Mouse (Mus musculus) urinary bladder, postnatal 25 days (tissue): ENCODE measurements around the gene Psors1c2.
"Not testable (repeated sequence)": the region's sequence is repeated elsewhere in the genome, so short reads cannot be mapped to it uniquely, and the experiment has no call there.

ENCODE experiments used
- DNase-seq: peaks from one replicate; pipeline ENCODE4 v3.0.0; 2022; ENCODE audit warnings: low spot score

Gene Psors1c2

DNA sequence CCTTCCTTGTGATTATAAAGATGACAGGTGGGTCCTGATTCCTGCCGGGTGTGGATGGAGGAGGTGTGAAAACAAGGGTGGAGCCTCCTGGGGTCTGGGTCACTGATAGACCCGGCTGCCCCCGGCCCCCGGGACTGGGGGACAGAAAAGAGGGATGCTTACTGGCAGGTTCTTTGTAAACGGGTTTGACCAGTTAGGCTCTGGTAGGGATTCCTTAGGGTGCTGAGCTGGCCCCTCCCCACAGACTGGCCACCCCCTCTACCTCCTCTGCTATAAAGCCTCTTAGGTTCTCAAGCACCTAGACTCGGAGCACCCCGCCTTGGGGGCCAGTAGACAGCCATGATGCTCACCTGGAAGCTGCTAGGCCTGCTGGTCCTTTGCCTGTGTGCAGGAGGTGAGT, at the start of gene Psors1c2:
Psors1c2 (plus strand) TSS at position 301 of the 400 bp plus-strand sequence.
- DNase-seq, result no peak

DNA sequence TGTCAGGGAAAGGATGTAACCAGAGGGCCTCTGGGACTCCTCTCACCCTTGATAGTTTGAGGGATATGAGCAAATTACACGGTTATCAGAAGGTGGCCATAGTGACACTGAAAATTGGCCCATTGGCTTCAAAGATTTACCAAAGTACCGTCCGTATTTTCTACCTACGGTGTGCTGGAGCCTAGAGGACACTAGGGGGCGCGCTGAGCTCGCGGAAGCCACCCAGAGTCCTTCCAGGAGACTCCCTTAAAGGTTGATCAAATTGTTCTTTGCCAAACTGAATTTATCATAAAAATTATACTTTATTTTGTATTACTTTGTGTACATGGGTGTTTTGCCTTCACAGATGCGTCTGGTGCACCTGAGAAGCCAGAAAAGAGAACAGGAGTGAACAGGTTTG, 48.9 kb upstream of the Psors1c2 start:
- peak; percentile 62 for DNase-seq

DNA sequence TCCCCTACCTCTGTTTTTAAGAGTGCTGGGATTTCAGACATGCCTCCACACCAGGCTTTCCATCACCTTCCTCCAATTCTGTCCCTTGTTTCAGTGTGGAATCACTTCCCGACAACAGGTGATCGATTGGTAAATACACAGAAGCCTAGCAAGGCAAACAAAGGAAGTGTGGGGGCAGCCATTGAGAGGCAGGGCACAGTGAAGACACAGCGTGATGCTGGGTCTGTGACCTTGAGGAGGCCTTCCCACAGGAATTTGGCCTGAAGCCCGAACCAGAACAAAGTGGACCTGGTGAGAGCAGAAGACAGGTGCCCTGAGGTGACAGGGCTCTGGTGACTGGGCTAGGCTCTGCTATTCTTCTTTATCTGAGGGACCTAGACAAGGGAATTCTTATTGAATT, 47.3 kb upstream of the Psors1c2 start:
- DNase-seq, result no peak

DNA sequence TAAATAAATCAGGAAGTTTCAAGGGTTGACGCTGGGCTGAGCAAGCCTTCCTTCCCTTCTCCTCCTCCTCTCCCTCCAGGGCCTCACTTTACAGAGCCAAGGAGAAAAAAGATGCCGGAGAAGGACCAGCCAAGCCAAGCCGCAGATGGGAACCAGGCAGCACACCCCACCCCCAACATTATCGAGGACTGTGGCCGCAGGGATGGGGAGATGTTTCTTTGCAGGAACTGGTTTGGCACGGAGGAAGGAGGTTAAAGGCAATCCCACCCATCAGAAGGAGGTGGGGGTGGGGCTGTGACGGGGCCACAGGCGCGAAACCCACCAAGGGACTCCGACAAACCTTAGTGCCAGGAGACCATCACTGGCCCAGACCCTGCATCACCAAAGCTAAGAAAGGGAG, 46.3 kb upstream of the Psors1c2 start:
- DNase-seq, result no peak

DNA sequence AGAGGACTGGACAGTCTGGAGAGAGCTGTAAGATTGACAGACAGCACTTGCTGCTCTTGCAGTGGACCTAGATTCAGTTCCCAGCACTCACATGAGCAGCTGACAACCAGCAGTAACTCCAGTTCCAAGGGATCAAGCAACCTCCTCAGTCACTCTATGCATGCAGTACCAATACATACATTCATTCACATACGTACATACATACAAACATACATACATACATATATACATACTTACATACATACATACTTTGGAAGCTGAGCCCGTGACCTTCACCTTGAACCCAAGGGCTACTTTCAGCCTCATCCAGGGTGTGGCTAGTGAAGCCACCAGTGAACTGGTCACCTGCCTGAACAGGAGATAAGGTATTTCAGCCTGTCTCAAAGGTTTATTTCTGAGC, 45.0 kb upstream of the Psors1c2 start:
- no peak for DNase-seq

DNA sequence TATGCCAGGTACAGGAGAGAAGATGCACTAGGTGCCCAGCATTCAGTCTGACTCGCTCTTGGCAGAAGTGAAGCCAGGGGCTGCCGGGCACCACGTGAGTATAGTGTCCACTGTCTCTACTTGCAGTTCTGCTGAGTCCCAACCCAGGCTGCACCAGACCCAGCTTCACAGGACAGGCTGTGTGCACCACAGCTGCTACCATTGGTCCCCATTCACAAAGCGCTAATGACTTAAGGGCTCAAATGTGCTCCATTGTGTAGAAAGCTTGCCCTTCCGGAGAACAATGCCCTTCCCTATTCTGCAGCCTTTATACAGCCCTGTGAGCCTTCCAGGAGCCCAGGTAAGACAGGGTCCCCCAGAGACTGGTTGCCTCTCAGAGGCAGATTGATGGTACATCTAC, 42.7 kb upstream of the Psors1c2 start:
- DNase-seq, result no peak

DNA sequence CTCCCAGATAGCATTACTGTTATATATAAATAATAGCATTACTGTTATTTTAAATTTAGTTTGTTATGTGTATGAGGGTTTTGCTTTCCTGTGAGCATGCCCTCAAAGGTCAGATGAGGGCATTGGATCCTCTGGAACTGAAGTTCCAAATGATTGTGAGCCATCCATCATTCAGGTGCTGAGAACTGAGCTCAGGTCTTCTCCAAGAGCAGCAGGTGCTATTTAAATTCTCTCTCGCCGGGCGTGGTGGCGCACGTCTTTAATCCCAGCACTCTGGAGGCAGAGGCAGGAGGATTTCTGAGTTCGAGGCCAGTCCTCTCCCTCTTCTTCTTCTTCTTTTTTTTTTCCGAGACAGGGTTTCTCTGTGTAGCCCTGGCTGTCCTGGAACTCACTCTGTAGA, 35.9 kb upstream of the Psors1c2 start:
- no peak for DNase-seq

DNA sequence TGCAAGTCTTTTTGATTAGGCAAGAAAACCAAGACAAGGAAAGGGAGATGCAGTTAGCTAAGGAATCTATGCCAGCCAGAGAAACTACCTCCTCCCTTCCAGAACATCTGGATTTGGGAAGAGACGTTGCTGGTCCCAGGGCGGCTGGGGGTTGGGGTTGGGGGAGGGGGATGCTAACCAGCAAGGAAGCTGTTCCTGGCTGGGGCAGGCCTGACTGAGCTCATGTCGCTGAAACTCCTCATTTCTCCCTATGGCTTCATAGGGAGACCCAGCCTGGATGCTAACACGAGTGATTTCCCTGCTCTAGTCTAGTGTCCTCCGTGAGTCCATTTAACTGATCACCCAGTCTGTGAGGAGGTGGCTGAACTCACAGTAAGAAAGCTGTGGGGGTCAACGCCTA, 30.8 kb upstream of the Psors1c2 start:
- DNase-seq, result no peak

DNA sequence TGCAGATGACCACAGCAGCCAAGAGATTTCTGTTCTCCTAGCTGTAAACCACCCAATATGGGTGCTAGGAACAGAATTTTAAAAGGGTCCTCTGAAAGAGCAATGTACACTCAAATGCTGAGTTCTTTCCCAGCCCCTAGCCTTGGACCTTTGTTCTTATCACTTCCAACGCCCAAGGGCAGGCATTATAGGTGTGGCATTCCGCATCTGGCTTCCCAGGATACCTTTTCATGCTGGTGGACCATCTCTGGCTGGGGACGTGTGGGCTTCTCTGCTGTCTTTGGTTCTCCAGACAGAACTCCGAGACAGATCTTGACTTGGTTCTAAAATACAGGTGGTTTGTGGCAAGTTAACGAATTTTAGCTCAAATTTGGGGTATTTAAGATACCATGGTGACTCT, 30.2 kb upstream of the Psors1c2 start:
- DNase-seq, result no peak

DNA sequence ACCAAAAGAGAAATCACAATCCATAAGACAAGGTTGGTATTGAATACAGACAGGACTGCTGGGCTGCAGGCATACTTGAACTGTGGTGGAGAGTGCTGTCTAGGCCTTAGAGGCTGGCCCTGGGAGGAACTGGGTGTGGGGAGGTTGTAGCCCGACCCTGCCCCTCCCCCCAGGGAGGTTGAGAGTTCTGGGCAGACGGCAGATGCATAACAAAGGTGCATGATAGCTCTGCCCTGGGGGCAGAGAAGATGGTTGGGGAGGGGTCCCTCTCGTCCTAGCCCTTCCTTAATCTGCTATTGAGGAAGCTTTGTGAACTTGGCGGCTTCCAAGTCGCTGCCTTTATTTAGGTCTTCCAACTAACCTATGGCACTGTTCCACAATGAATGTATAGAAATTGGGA, 29.2 kb upstream of the Psors1c2 start:
- no peak for DNase-seq

DNA sequence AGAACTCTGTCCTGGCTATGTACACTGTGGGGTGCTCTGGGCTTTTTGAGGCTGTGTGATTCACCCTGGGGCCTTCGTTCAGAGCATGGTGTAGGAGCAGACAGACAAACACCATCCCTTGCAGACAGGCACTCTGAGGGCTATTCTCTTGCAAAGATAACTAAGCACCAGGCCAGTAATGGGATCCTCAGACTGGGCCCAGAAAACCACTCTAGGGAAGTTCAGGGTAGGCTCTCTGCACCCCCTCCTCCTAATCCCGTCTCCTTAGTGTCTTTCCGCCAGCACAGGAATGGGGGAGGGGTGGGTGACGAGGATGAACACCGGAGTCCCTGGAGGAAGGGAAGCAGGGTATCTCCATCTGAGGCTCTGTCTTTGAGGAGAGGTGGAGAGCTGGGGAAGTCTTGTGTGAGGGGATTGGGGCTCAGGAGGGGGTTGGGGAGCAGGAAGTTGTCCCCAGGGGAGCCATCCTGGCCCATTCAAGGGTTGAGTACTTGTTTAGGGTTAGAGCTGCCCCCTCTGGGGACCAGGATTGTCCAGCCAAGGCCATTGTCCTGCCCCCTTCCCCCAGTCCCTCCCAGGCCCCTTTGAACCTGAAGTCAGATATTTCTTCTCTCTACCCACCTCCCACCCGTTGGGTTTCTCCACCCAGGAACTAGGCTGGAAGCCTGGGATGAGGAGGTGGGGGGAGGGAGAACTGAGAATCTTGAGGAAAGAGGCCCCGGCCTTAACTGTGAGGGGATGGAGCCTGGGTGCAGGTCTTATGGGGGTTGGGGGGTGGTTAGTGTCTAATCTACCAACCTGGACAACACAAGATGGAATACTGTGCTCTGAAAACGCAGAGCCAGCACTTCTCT, 28.1 kb upstream of the Psors1c2 start:
- no peak for DNase-seq

DNA sequence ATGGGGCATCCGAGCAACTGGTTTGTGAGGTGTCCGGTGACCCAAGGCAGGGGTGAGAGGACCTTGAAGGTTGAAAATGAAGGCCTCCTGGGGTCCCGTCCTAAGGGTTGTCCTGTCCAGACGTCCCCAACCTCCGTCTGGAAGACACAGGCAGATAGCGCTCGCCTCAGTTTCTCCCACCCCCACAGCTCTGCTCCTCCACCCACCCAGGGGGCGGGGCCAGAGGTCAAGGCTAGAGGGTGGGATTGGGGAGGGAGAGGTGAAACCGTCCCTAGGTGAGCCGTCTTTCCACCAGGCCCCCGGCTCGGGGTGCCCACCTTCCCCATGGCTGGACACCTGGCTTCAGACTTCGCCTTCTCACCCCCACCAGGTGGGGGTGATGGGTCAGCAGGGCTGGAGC, 27.2 kb upstream of the Psors1c2 start, which contains the start of gene Pou5f1:
Pou5f1 (plus strand) TSS at position 243 of the 400 bp plus-strand sequence.
- no peak for DNase-seq

DNA sequence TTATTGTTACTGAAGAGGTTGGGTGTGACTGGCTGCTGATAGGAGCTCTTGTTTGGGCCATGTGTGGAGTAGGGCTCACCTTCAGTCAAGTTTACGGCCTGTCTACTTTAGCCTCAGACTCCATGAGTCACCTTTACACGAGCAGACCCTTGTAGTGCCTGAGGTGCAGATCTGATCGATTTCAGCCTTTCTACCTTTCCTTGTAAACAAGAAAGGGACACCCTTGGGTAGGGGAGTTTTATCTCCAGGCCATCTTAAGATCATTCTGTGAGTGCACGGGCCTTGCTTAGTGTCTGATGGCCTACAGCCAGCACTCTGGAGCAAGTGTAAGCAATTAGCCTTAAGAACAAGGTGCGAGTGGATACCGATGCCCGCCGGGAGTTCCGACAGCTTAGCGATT, 26.1 kb upstream of the Psors1c2 start:
- DNase-seq, result no peak

DNA sequence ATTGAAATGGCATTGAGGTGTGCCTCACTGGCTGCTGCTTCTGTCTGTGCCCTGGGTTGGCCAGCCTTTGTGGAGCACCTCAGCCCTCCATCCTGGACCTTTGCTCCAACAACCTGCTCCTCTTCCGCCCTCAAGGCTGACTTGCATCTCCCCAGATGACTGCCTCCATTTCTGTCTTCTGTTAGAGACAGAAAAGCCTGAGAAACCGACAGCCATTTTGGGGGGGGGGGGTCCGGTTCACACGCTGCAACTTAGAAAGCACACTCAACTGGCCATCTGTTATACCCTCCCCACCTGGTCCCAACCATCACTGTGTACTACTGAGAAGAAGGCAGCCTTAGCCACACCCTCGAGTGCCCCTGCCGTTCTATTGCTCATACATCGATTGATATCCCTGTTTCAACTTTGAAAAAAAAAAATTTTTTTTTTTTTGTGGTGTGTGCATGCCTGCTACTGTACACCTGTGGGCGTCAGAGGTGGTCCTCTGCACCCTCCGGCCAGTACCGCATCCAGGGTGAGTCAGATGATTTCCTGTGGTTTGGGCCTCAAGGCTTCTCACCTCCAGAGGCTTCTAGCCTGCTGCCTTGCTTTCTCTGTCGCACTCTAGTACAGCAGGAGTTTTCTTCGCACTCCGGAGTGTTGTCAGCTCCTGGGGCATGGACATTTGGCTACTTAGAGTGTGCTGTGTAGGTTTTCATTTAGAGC, 25.3 kb upstream of the Psors1c2 start:
- DNase-seq, result no peak

DNA sequence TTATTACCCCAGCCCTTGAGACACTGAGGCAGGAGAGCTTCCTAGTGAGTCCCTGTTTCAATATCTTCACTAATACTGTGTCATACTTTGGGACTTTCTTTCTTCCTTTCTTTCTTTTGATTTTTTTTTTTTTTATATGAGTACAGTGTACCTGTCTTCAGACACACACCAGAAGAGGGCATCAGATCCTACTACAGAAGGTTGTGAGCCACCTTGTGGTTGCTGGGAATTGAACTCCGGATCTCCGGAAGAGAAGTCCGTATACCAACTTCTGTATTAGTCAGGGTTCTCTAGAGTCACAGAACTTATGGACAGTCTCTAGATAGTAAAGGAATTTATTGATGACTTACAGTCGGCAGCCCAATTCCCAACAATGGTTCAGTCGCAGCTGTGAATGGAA, 24.7 kb upstream of the Psors1c2 start:
- not testable (repeated sequence) for DNase-seq

DNA sequence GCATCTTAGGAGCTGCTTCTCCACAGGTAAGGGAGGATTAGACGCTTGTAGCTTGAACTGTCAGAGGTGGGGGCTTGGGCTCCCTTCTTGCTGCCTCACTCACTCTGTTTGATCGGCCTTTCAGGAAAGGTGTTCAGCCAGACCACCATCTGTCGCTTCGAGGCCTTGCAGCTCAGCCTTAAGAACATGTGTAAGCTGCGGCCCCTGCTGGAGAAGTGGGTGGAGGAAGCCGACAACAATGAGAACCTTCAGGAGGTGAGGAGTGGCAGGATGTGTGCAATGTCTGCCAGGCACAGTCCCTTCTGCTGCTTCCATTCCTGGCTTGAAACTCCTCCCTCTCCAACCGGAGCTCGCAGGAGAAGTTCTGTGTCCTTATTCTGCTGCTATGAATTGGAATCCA, 23.7 kb upstream of the Psors1c2 start:
- no peak for DNase-seq

DNA sequence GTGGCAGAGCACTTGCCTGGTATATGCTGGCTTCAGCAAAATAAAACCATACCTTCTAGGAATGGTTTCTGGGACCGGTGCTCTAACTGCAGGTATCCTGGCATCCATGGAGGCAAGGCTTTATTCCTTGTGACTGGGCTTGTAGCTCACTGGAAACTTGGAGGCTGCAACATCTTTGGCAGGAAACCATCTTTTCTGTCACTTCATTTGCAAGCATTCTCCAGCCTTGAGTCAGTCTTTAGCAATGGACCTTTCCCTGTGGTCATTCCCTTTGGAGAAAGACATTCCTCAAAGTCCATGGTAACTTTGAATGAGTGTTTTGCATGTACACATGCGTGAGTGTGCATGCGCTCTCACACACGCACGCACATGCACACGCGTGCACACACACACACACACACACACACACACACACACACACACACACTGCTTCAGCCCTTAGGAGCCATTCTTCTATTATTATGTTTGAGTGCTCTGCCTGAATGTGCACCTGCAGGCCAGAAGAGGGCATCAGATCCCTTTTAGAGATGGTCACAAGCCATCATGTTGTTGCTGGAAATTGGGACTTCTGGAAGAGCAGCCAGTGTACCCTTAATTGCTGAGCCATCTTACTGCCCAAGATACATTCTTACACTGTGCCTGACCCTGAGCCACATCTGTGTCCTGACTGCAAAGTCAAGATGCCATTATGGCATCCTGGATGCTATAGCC, 19.9 kb upstream of the Psors1c2 start:
- no peak for DNase-seq

DNA sequence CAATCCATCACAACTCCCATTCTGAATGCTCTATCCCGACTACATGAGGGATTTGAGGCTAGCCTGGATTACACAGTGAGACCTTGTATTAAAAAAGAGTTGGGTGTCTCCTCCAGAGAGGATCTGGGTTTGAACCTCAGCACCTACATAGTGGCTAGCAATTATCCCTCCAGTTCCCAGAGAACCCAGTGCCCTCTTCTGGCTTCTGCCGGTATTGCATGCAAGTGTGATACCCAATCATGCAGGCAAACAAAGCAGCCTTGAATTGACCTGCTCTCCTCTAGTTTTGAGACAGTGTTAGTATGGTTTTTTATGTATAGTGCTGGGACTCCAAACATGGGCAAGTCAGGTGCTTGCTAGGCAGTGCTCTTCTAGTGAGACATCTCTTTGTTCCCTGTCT, 19.1 kb upstream of the Psors1c2 start:
- DNase-seq, result peak; percentile 69

DNA sequence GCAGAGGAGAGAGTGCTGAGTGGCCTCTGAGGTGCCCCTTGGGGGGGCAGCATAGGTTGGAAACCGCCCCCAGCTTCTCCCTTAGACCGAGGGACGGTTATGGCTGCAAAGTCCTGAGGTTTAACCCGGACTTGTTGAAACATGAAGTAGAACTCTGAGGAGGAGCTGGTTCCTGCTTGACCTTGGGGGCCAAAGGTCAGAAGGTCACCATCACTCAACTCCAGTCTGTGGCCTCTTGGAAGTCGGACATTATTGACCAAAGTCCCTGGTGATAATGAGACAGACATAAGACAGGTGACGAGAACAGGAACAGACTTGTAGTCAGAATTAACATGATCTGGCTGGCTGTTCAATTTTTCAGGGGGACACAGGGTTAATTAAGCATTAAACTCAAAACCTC, 18.2 kb upstream of the Psors1c2 start:
- no peak for DNase-seq

DNA sequence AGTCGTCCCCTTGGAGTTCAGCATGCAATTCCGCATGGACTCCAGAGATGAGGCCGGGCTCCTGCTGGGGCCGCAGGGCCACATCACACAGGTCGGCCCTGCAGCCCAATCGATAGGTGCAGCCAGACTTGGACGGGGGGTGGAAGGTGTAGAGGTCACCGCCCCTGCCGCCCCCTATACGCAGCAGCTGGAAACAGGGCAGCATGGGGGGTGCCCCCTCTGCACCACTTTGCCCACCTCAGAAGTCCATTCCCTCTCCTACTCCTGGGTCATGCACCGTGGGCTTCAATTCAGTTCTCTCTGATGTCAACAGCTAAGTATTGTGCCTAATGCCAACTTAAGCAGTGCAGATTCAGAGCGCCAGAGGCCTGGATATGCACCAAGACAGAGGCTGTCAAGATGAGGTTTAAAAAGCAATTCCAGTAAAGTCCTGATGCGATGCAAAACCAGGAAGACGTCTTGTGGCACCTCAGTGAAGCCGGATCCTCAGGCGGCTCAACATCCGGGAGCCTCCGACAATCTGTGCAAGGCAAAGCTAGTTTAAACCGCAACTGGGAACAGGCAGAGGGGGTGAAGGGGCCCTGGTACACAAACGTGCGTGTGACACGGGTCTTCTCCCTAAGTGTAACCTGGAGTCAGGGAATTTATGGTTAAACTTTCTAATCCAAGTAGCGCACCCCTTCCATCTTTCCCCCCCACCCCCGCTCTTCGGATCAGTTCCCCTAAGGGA, 16.9 kb upstream of the Psors1c2 start:
- no peak for DNase-seq

DNA sequence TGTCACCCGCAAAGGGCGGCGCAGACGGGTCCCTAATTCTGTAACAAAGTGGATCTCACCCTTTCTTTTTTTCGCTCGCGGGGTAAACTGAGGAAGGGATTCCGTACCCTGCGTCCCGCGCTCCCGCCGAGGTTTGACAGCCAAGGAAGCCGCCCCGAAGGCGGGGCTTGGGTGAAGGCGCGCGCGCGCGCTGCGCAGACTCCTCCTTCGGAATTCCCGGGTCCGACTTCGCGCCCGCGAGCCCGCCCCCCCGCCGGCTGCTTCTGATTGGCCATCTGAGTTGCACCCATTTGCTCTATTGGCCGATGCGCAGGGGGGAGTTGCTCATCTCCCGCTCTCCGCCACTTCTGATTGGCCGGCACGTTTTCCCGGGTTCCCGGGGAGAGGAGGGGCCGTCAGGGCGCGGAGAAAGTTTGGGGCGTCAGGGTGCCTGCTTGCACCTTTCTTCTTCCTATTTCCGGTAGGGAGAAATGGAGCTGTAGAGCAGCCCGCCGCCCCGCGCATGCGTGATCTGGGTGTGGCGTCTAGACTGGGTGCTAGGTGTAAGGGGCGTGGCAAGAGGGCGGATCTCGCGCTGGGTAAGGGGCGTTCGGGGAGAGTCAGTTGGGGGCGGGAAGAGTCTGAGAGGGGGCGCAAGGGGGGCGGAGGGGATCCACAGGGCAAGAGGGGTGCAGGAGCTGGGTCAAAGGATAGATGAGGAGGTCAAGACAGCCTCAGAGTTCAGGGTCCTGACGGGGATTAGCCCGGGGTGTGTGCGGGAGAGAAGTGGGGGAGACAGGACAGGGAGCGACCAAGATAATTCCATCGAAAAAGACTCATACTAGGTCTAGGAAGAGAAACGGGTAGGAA, 16.1 kb upstream of the Psors1c2 start, which contains the start of the genes Tcf19 and Cchcr1:
Tcf19 (minus strand) TSS at position 173 of the 849 bp plus-strand sequence.
Cchcr1 (plus strand) TSS at position 449 of the 849 bp plus-strand sequence.
- DNase-seq, result peak; percentile 94
